Mouse (Mus musculus): ENCODE measurements around the gene Arhgef33. TPM values are rescaled to one million over a fixed set of nuclear protein-coding genes. Genes with fewer than 3 reads are reported as not detected.
"Not testable (repeated sequence)": the region's sequence is repeated elsewhere in the genome, so short reads cannot be mapped to it uniquely, and the experiment has no call there.

Arhgef33 gene
- 0.82 and 1.1 TPM in 2 replicates for polyA plus RNA-seq (2015; fragmentation: Nextera tagmentation; extraction: Ambion mirVana)

DNA sequence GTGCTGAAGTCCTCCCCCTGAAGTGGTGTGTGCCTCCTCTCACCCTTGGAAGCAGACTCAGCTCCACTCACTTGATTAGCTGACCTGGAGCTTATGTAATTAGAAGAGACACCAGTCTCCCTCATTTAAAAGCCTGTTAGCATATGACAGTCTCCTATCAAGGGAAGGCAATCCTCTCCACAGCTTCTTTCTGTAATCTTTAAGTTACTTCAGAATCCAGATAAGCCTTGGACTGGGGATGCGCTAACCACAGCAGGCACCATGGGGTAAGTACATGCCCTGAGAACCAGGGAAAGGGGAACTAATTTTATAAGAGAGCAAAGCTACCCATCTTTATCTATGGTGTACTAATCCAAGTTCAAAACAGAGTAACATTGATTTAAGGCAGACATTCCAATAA is at the start of gene Arhgef33:
Gene Arhgef33 (plus strand): TSS at position 157 of the 400 bp plus-strand sequence.
- Histone ChIP-seq H3K9me3 (no peaks in the 10 kb centered on the region), H3K4me1 (no peaks in the 10 kb centered on the region), H3K36me3 (no peaks in the 10 kb centered on the region), H3K27ac (no peak within 1 kb of the TSS), H3K4me3 (no peak within 1 kb of the TSS), H3K27me3 (no peaks in the 10 kb centered on the region), H3K4me2 (no peak within 1 kb of the TSS), H3K9ac (no peak within 1 kb of the TSS)
- WGBS: 91% methylated on average over 1 of the region's 1 CpGs
- no peak for ATAC-seq (ENCODE audit: borderline replicate concordance, extremely low read depth, low FRiP score, low TSS enrichment)

DNA sequence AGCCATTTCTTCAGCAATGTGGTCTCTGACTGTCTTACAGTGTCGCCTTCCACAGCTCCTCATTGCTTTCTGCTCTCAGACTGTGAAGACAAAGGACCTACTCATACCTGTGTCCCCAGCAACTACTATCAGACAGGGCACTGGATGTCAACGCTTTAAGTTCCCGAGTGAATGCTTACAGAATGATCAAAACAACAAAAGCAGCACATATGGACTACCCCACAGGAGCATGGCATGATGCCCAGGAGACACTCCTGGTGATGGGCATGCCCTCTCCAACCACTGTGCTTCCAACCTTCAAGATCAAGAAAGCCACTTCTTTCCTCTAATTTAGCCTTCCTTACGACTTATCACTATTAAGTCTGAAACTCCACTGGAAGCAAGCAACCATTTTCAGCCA is 40.1 kb upstream of the Arhgef33 start:
- no peak for ATAC-seq (ENCODE audit: borderline replicate concordance, extremely low read depth, low FRiP score, low TSS enrichment)
- H3K4me1 ChIP-seq: no peaks in the 10 kb centered on the region
- no peaks in the 10 kb centered on the region for H3K27me3 ChIP-seq
- H3K36me3 ChIP-seq: peaks cover 64% of the 10 kb centered on the region
- no peaks in the 10 kb centered on the region for H3K9me3 ChIP-seq
- H3K4me2 ChIP-seq: no peak overlapping the region
- WGBS: 92% methylated on average over 4 of the region's 4 CpGs
- H3K4me3 ChIP-seq: no peak overlapping the region
- no peak overlapping the region for H3K27ac ChIP-seq
- no peak overlapping the region for H3K9ac ChIP-seq

- Histone ChIP-seq H3K4me2 (no peak overlapping the region), H3K36me3 (peaks cover 56% of the 10 kb centered on the region), H3K9me3 (no peaks in the 10 kb centered on the region), H3K9ac (no peak overlapping the region), H3K4me3 (no peak overlapping the region), H3K27ac (no peak overlapping the region), H3K27me3 (no peaks in the 10 kb centered on the region), H3K4me1 (no peaks in the 10 kb centered on the region)
- 93% methylated on average over 3 of the region's 3 CpGs for WGBS
- no peak for ATAC-seq (ENCODE audit: borderline replicate concordance, extremely low read depth, low FRiP score, low TSS enrichment)
Measured at GRCm38 (mm10) chr17:80268151-80268550, 39.1 kb upstream of the Arhgef33 start.

DNA sequence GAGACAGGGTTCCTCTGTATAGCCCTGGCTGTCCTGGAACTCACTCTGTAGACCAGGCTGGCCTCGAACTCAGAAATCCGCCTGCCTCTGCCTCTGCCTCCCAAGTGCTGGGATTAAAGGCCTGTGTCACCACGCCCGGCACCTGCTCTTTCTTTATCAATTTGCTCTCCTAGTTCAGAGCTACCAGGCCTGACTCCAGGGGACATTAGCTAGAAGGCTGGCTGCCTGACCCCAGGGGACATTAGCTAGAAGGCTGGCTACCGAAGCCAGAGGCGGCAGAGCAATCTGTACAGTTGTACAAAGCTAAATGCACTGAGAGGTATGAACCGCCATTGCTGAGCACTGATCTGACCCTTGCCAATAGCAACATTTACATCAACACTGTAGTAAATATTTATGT is 36.6 kb upstream of the Arhgef33 start:
- H3K4me3 ChIP-seq; H3K9me3 ChIP-seq; H3K27me3 ChIP-seq; ATAC-seq (ENCODE audit: borderline replicate concordance, extremely low read depth, low FRiP score, low TSS enrichment); H3K4me1 ChIP-seq; H3K27ac ChIP-seq; H3K4me2 ChIP-seq; H3K9ac ChIP-seq: not testable (repeated sequence)
- peaks cover 59% of the 10 kb centered on the region for H3K36me3 ChIP-seq
- 89% methylated on average over 7 of the region's 7 CpGs for WGBS

DNA sequence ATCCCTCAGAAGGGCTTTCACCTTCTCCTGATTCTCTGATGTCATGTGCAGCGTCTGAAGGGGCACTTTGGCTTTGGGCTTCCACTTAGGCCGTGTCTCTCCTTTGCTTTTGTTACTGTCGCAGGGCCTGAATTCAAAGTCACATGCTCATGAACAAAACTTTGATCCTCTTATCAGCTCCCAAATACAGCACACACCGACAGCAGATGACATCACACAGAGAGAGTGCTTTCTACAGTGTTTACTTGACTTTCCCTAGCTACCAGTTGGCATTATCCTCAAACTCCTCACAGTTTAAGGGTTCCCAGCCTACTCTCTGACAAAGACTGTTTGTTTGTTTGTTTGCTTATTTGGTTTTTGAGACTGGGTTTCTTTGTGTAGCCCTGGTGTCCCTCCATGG is 29.0 kb upstream of the Arhgef33 start:
- H3K9ac ChIP-seq: no peak overlapping the region
- H3K4me3 ChIP-seq: no peak overlapping the region
- no peak for ATAC-seq (ENCODE audit: borderline replicate concordance, extremely low read depth, low FRiP score, low TSS enrichment)
- H3K9me3 ChIP-seq: no peaks in the 10 kb centered on the region
- H3K36me3 ChIP-seq: peaks cover 58% of the 10 kb centered on the region
- no peaks in the 10 kb centered on the region for H3K4me1 ChIP-seq
- no peaks in the 10 kb centered on the region for H3K27me3 ChIP-seq
- no peak overlapping the region for H3K4me2 ChIP-seq
- no peak overlapping the region for H3K27ac ChIP-seq
- 72% methylated on average over 4 of the region's 4 CpGs for WGBS

DNA sequence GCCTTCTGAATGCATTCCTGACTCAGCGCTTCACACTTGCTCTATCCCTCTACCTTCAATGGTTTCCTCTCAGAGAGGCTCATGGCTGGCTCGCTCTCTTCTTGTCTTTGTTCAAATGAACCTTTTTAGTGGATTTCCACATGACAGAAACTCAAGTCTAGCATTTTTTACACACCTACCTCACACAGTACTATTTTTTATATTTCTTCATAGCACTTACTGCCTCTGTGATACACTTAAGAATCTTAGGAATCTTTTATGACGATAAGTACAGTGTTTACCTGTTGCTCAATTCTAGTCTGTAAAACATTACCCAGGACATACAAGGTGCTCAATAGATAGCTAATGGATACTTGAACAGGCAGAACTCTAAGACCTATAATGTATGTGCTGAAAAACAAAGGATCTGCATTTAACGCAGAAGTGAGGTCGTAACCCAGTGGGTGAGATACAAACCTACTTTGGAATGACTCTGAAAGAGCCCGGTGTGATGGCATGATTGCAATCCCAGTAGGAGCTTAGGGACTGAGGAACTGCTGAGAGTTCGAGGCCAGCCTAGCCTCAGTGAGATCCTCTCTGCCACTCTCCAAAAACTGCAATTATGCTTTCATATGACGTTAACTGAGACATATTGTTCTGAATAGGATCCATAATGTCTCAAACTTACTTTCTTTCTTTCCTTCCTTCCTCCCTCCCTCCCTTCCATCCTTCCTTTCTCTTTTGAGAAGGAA is 27.7 kb upstream of the Arhgef33 start:
- Histone ChIP-seq H3K9ac (no peak overlapping the region), H3K4me3 (no peak overlapping the region), H3K36me3 (peaks cover 47% of the 10 kb centered on the region), H3K4me1 (no peaks in the 10 kb centered on the region), H3K4me2 (no peak overlapping the region), H3K27ac (no peak overlapping the region), H3K27me3 (no peaks in the 10 kb centered on the region), H3K9me3 (no peaks in the 10 kb centered on the region)
- 90% methylated on average over 8 of the region's 8 CpGs for WGBS
- ATAC-seq (ENCODE audit: borderline replicate concordance, extremely low read depth, low FRiP score, low TSS enrichment): no peak

DNA sequence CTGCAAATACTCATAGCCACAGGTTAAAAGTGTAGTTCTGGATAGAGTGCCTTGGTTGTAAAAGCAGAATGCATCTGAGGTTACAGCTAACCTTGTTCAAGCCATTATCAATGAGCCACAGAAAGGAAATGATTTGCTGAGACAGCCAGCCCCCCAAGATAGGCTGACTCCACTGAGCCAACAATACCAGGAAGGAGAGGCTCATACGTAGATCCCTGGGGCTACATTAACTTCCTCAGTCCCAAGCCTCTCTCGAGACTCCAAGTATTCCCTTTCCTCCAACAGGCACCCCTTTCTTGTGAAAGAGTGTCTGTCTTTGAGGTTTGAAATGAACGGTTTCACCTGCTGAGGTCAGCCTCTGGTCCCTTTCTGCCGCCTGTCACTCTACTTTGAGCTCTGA is 22.8 kb upstream of the Arhgef33 start:
- Histone ChIP-seq H3K9me3 (no peaks in the 10 kb centered on the region), H3K27me3 (no peaks in the 10 kb centered on the region), H3K36me3 (peaks cover 14% of the 10 kb centered on the region; the same call in 1 of the 2 replicates), H3K4me1 (peaks cover 11% of the 10 kb centered on the region; the same call in 1 of the 2 replicates), H3K27ac (no peak overlapping the region), H3K9ac (no peak overlapping the region), H3K4me3 (no peak overlapping the region), H3K4me2 (no peak overlapping the region)
- WGBS: 67% methylated on average over 4 of the region's 4 CpGs
- no peak for ATAC-seq (ENCODE audit: borderline replicate concordance, extremely low read depth, low FRiP score, low TSS enrichment)

DNA sequence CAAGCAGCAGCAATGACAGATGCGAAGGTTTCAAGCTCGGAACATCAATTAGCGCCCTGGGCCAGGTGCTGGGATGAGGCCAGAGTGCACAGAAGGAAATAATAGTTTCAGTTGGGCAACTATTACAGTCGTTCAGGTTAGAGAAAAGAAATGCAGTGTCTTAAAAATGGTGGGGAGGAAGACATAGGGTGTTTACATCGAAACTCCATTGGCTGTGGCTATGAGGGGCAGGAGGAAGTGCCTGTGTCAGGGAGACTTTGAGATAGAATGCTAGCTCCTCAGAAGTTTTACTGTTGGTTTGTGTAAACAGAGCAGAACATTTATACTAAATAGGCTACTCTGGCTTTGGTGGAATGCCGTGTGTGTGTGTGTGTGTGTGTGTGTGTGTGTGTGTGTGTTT is 19.2 kb upstream of the Arhgef33 start:
- H3K9me3 ChIP-seq: no peaks in the 10 kb centered on the region
- ATAC-seq (ENCODE audit: borderline replicate concordance, extremely low read depth, low FRiP score, low TSS enrichment): no peak
- WGBS: 70% methylated on average over 6 of the region's 6 CpGs
- H3K27me3 ChIP-seq: no peaks in the 10 kb centered on the region
- H3K4me3 ChIP-seq: no peak overlapping the region
- H3K4me2 ChIP-seq: no peak overlapping the region
- H3K27ac ChIP-seq: no peak overlapping the region
- H3K9ac ChIP-seq: no peak overlapping the region
- peaks cover 11% of the 10 kb centered on the region; the same call in 1 of the 2 replicates for H3K4me1 ChIP-seq
- no peaks in the 10 kb centered on the region for H3K36me3 ChIP-seq

- Histone ChIP-seq H3K27me3 (no peaks in the 10 kb centered on the region), H3K9ac (peak overlapping the region; percentile 91), H3K36me3 (no peaks in the 10 kb centered on the region), H3K27ac (peak overlapping the region; percentile 89), H3K4me3 (peak overlapping the region; percentile 96), H3K4me1 (peaks cover 11% of the 10 kb centered on the region; the same call in 1 of the 2 replicates), H3K9me3 (no peaks in the 10 kb centered on the region), H3K4me2 (peak overlapping the region; percentile 79)
- under 1% methylated on average over 30 of the region's 30 CpGs for WGBS
- peak; percentile 44 for ATAC-seq (ENCODE audit: borderline replicate concordance, extremely low read depth, low FRiP score, low TSS enrichment)
Measured at GRCm38 (mm10) chr17:80289280-80290073, 17.7 kb upstream of the Arhgef33 start.

DNA sequence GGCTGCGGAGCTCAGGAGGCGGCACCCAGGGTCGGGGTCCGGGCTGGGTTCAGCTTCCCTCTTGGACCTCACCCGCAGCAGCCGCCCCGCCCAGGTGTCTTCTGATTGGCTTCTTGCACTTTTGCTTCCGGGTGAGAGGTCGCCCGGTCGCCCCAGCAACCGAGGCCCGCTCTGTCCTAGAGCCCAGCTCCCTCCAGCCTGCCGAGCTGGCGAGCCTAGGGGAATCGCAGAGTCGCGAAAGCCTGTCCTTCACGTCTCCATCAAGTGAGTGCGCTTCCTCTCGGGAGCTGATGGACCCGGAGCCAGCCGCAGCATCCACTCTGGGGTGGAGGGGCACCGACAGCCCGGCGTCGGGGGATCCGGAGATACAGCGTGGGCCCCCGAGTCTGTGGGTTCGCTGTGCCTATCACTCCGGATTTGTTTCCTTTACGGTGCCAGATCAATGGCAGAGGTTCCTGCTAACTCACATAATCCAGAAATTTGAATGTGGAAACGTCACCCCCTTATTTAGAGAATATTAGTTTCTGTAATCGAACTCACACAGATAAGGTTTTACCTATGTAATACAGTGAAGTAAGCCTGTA is 17.0 kb upstream of the Arhgef33 start, which contains the start of the genes Morn2 and Dhx57:
Gene Morn2 (plus strand): TSS at position 130 of the 584 bp plus-strand sequence.
Gene Dhx57 (minus strand): TSS at position 403 of the 584 bp plus-strand sequence.
- no peaks in the 10 kb centered on the region for H3K36me3 ChIP-seq
- peak within 1 kb of the TSS; percentile 79 for H3K4me2 ChIP-seq
- H3K9me3 ChIP-seq: no peaks in the 10 kb centered on the region
- peak; percentile 99 for ATAC-seq (ENCODE audit: borderline replicate concordance, extremely low read depth, low FRiP score, low TSS enrichment)
- peak within 1 kb of the TSS; percentile 96 for H3K4me3 ChIP-seq
- no peaks in the 10 kb centered on the region for H3K27me3 ChIP-seq
- WGBS: under 1% methylated on average over 32 of the region's 35 CpGs
- peak within 1 kb of the TSS; percentile 89 for H3K27ac ChIP-seq
- H3K9ac ChIP-seq: peak within 1 kb of the TSS; percentile 91
- peaks cover 11% of the 10 kb centered on the region; the same call in 1 of the 2 replicates for H3K4me1 ChIP-seq

- Histone ChIP-seq H3K9ac (no peak overlapping the region), H3K4me2 (no peak overlapping the region), H3K4me3 (no peak overlapping the region), H3K27me3 (no peaks in the 10 kb centered on the region), H3K4me1 (peaks cover 11% of the 10 kb centered on the region; the same call in 1 of the 2 replicates), H3K36me3 (no peaks in the 10 kb centered on the region), H3K9me3 (no peaks in the 10 kb centered on the region), H3K27ac (no peak overlapping the region)
- ATAC-seq (ENCODE audit: borderline replicate concordance, extremely low read depth, low FRiP score, low TSS enrichment): no peak
- 13% methylated on average over 2 of the region's 2 CpGs for WGBS
Measured at GRCm38 (mm10) chr17:80291148-80291547, 16.1 kb upstream of the Arhgef33 start.

All from lung, embryonic 15.5 days (tissue).